Mouse (Mus musculus) T-helper 17 cell (primary cell): ENCODE measurements around the gene Cacng7.
"Not testable (repeated sequence)": the region's sequence is repeated elsewhere in the genome, so short reads cannot be mapped to it uniquely, and the experiment has no call there.

ENCODE experiments used
- in situ Hi-C, 2 experiments: fragments of 300-600 bp; cut with MboI, MseI; formaldehyde crosslinking; loops; 1 replicate in 1 of 2; 2 replicates in 1 of 2; pipeline ENCODE4 v1.15.1; 2025; ENCODE audit warnings: high pct_unique_total_duplicates in 2 of 2

Gene Cacng7

DNA sequence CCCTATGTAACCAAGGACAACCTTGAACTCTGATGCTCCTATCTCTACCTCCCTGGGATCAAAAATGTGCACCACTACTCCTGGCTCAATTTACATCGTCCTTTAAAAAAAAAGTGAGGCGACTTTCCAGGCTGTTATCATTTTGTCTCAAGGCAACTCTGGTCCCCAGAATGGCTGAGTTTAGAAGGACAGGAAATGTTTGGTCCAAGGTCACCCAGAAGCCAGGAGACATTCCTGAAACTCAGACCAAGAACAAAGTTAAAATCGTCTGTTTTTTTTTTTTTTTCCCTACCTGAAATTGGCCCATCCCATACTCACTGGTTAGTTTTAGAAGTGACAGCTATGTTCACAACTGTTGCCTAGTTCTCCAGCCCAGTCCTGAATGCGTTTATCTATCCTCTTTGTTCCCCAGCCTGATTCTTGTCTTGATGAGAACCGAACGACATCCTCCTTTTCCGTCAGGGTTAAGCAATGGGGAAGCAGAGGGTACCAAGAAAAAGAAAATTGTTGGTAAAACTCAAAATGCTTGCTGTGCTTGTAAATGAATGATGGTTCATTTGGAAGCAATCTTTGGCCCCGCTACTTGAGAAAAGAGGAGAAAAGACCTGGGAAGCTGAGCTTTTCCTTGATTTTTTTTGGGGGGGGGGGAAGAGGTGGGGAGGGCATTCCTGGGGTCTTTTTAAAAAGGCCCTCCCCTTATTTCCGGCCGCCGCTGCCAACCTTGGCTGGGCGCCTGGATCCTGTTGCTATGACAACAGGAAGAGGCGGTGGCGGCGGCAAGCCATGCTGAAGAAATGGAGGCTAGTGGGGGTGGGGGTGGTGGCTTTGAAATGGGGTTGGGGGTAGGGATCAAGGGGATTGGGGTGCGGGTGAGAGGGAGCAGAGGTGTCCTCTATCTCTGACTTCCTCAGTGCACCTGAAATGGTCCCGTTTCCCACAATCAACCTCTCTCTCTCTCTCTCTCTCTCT, 57.0 kb downstream of the Cacng7 start:
- in situ Hi-C loops = loop anchor here in 1 of 2 experiments (10.0 kb wide), 1 partner anchor 175 kb away; no protein-coding TSS in a partner anchor

DNA sequence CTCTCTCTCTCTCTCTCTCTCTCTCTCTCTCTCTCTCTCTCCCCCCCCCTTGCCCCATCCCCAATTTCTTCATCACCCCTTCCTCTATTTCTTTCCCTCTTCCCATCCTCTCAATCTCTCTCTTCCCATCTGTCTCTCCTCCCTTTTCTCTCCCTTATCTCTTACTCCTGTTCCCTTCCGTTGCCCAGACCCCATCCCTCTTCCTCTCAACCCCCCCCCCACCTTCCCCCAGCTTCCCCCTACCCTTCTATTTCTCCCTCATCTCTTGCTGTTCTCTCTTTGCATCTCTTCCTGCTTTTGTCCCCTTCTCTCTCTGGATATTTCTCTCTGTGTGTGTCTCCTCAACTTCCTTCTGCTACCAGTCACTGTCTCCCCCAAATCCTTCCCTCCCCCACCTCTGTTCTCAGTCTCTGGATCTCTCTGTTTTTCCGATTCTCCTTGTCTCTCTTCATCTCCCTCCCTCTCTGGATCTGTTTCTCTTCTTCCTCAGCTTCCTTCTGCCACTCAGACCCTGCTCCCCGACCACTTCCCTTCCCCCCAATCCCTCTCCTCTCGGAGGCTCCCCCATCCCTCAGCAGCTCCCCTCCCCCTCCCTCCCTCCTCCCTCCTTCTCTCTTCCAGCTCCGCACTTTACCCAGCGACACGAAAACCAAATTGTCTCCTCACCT, 57.8 kb downstream of the Cacng7 start, which contains the start of gene Cacng8:
Gene Cacng8 (plus strand): TSS at position 271 of the 668 bp plus-strand sequence.
- in situ Hi-C loops = no loop called here

DNA sequence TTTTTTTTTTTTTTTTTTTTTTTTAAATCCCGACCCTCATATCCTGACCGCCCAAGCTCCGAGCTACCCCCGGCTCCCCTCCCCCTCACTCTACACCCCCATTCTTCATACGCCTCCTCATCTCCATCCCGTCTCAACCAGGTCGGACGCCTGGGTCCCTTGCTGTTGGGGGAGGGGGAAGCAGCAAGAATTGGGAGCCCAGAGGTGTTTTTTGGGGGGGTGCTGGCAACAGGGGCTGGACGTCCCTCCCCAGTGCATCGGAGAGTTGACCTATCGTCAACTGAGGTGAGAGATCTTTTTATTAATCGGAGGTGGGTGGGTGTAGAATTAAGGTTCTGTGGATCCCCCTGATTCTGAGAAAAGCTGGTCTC, 58.3 kb downstream of the Cacng7 start:
- in situ Hi-C loops = no loop called here

DNA sequence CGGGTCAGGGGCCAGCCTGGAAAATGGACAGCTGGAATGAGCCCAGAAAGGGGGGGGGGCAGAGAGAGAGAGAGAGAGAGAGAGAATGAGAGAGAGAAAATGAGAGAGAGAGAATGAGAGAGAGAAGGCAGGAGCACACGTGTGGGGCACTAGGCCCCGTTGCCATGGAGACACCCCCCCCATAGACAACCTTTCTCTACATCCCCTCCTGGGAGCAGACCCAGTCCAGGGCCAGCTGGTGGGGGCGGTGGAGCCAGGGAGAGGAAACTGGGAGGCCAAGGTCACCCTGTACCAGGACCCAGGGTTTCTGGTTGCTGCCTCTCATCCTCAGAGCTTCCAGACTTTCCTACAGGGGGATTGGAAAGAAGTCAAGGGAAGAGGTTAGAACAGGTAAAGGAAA, 59.1 kb downstream of the Cacng7 start:
- in situ Hi-C loops = no loop called here

DNA sequence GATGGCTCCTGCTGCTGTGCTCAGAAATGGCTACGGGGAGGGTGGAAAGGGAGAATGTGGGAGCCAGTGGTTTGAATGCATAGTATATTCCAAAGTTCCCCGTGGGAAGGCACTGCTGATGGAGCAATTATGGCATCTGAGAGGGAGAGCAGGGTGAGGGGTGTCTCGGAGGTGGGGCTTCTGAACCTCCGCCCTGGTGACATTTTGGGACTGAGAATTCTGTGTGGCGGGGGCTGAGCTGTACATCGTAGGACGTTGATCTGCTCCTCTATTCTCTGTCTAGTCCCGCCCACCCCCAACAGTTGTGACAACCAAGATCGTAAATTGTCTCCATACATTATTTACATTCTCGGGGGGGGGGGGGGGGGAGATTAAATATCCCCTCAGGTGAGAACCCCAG, 64.6 kb downstream of the Cacng7 start:
- in situ Hi-C loops = no loop called here

DNA sequence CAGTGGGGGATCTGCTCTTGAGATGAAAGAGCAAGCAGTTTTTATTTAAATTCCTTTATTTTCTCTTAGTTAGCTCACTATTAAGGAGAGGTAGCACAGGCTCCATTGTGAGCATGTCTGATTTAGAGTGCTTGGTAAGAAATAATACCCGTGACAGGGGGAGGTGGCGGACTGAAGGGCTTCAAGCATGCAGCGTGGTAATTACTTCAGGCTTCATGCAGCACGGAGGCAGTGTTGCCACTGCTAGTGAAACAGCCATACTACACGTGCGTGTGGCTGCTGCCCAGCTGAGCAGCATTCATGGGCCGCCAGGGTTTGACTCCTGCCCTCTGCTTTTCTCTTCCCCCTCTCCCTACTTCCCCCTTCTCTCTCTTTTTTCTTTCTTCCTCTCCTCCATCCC, 65.0 kb downstream of the Cacng7 start:
- in situ Hi-C loops = no loop called here

DNA sequence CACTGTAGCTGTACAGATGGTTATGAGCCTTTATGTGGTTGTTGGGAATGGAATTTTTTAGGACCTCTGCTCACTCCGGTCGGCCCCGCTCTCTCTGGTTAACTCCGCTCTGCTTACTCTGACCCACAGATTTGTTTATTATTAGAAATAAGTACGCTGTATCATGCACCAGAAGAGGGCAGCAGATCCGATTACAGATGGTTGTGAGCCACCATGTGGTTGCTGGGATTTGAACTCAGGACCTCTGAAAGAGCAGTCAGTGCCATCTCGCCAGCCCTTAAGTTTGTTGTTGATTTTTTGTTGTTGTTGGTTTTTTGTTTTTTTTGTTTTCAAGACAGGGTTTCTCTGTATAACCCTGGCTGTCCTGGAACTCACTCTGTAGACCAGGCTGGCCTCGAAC, 65.6 kb downstream of the Cacng7 start:
- in situ Hi-C loops = not testable (repeated sequence)

DNA sequence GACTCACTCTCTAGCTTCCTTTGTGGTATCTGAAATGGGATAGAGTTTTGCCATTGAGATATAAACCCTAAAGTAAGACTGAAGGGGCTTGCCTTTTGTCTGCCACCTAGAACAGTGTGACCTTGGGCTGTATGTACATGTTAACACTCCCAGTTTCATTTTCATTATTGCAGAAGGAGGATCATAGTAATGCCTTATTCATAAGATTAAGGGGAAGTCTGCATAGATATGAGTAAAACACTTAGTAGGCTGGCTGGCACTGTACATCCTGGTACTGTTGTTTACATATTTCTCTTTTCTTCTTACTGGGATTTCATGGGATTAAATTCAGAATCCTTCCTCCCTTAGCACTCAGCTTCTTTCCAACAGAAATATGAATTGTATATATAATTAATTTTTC, 67.2 kb downstream of the Cacng7 start:
- in situ Hi-C loops = no loop called here

DNA sequence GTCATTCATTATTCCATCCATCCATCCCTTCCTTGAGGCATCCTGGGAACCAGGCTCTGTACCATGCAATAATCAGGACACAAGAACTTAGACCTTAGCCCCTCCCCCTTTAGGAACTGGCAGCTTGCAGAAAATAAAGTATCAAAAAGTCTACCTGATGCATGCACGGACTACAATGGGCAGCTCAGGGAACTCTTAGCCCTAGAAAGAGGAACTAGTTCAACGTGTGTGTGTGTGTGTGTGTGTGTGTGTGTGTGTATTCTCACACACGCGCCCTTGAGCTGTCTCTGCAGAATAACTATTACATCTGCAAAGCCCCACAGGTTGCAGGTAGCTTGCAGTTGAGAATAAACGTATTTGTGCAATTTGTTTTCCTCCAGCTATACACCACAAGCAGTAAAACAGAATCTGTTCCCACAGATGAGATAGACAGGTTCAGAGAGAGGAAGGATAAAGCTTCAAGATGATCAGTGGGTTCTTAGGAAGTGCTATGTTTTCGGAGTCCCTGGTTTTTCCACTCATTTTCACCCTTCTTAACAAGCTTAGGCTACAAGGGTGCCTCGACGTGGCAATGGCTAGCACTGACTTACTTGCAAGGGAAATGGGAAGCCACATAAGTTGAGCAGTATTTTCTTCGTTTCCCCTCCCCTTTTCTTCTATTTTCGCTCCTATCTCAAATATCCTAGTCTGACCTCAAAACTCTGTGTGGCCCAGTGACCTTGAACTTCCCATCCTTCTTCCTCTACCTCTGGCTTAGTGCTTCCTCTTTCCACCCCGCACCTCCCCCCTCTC, 77.2 kb downstream of the Cacng7 start:
- in situ Hi-C loops = no loop called here

DNA sequence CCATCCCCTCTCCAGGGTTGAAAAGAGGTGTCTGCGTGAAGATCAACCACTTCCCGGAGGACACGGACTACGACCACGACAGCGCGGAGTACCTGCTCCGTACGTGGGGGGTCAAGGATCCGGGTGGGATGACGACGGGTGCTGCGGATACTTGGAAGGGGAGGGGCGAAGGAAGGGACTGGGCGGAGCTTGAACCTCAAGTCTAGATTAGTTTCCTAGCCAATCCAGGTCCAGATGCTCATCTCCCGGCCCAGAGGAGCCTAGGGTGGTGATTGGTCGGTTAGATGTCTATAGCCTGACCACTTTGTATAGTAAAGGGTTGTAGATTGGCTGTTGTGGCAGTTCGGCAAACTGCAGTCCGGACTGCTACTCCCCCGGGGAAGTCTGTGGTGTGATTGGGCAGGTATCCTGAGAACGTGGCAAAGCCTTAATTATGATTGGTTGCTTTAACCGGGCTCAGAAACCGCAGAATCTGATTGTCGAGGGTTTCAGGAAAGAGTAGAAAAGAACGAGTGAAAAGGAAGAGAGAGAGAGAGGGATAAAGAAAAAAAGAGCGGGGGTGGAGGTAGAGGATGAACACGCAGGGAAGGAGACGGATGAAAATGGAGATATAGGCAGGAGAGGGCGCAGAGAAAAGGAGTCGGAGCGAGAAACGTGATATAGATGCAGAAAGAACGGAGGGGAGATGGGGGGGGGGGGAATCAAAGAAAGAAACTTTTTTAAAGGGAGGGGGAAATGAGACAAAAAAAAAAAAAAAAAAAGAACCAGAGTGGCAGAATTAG, 78.6 kb downstream of the Cacng7 start:
- in situ Hi-C loops = no loop called here

DNA sequence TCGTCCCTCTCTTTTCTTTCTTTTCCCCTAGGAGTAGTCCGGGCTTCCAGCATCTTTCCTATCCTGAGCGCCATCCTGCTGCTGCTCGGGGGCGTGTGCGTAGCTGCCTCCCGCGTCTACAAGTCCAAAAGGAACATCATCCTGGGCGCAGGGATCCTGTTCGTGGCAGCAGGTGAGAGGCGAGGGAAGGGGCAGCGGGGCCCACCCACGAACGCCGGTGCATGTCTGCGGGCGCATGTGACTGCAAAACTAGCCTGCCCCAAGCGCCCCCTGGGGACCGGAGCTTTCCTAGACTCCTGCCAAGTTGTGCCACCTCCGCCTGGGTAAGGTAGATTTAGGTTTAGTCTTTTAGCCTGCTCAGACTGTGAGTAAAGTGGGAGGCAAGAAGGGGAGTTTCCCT, 79.3 kb downstream of the Cacng7 start:
- in situ Hi-C loops = no loop called here

DNA sequence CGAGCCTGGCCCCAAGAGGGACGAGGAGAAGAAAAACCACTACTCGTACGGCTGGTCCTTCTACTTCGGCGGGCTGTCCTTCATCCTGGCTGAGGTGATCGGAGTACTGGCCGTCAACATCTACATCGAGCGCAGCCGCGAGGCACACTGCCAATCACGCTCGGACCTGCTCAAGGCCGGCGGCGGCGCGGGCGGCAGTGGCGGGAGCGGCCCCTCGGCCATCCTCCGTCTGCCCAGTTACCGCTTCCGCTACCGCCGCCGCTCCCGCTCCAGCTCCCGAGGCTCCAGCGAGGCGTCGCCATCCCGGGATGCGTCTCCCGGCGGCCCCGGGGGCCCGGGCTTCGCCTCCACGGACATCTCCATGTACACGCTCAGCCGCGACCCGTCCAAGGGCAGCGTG, 82.1 kb downstream of the Cacng7 start:
- in situ Hi-C loops = no loop called here

DNA sequence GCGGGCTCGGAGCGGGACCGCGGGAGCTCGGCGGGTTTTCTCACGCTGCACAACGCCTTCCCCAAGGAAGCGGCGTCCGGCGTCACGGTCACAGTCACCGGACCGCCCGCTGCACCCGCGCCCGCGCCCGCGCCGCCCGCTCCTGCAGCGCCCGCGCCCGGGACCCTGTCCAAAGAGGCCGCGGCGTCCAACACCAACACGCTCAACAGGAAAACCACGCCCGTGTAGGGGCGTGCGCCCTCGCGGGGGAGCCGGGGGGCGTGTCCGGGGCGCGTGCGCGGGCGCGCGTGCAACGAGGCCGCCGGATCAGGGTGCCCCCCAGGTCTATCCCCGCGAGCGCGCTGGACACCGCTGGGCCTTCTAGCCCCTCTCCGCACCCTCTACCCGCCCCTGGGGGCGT, 82.6 kb downstream of the Cacng7 start:
- in situ Hi-C loops = no loop called here
